In the genomic region with DNA sequence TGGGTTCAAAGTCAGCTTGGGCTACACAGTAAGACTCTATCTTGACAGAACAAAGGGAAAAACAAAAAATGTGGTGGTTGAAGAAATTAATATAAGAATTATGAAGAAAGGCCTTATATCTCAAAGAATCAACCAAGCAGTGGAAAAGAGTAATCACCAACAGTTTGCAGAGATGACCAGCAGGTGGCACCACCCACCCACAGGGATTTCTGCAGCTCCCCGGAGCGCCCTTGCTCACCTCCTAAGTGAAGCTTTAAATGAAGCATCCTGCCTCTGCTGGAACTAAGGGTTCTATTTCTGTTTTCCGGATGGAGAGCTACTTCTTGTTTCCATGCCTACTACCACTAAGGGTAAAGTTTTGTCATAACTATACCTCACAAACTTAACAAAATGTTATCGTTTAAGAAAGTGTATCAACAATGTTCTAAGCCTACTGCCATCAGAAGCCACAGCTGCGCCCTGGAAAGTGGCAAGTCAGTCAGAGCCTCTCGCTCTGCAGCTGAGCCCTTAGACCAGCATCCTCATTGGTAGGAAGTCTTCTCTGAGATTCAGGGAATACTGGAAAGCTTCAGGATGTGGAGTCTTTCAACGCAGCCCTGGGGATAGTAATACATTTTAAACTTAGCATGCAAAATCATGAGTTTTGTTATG, we compare ENCODE assay signal across 9 mouse cellular contexts. TPM values are rescaled to one million over a fixed set of nuclear protein-coding genes. Genes with fewer than 3 reads are reported as not detected.
DNase-seq lines count a peak whose midpoint lies in the region; ATAC-seq and TF ChIP-seq lines count a peak whose summit lies in the region.
"Had no signal": no experiment of that assay in that cellular context is flagged by ENCODE, and none has a peak within 500 bp of the region (broad histone marks: within the 10 kb centered on the region; RNA-seq: fewer than 3 reads in every experiment).

No protein-coding gene starts in this region.

- H3K9me3 ChIP-seq in lung, embryonic 14.5 days (ENCODE audit: low read depth, low read length): no peaks in the 10 kb centered on the region

- no peaks in the 10 kb centered on the region for H3K36me3 ChIP-seq in lung, embryonic 14.5 days (ENCODE audit: insufficient read depth)

- 24% methylated on average over 7 of the region's 7 CpGs for WGBS in lung, embryonic 14.5 days

- intact Hi-C loops in heart, postnatal 36 days (cut with DNase I): loop anchor here (1.0 to 2.0 kb wide), 3 partner anchors 67 to 727 kb away; no protein-coding TSS in a partner anchor

- H3K4me1 ChIP-seq in lung, embryonic 14.5 days (ENCODE audit: insufficient read depth): no peaks in the 10 kb centered on the region

- no peak overlapping the region for H3K27ac ChIP-seq in lung, embryonic 14.5 days (ENCODE audit: low read depth)

- DNase-seq in CD4-positive helper T cell, adult 2 months (ENCODE audit: low read depth, low spot score): peak; percentile 56
- peak; percentile 74 for DNase-seq in adrenal gland, adult 2 months
- peak; percentile 62 to 80 for DNase-seq in heart, postnatal 36 days
- DNase-seq in kidney, postnatal 4 days: peak; percentile 90
- DNase-seq in lung, embryonic 14.5 days: peak; percentile 90
- peak; percentile 68 for DNase-seq in ovary, postnatal 36 days (ENCODE audit: low spot score)
- DNase-seq in thymus, postnatal 10 days (ENCODE audit: low spot score in 2 of 2): peak; percentile 27 to 66

- H3K9ac ChIP-seq in lung, embryonic 14.5 days: no peak overlapping the region

- ATAC-seq in erythroblast, adult 5-6 weeks (replicated peaks; ENCODE audit: low FRiP score, poor library complexity, severe bottlenecking): peak; percentile 73
- ATAC-seq in lung, embryonic 14.5 days (ENCODE audit: insufficient read depth): peak; percentile 73; the same call in 1 of the 2 replicates

- peak; percentile 93 for TF ChIP-seq CTCF in lung, embryonic 14.5 days (IDR thresholded peaks at IDR 0.05; ENCODE audit: low read depth)

- H3K4me2 ChIP-seq in lung, embryonic 14.5 days: no peak overlapping the region

- H3K27me3 ChIP-seq in lung, embryonic 14.5 days (ENCODE audit: insufficient read depth, low read length): no peaks in the 10 kb centered on the region

- no peak overlapping the region for H3K4me3 ChIP-seq in lung, embryonic 14.5 days (ENCODE audit: low read depth, low read length)
- H3K4me3 ChIP-seq: erythroblast, embryonic 14.5 days had no signal

RNA-seq across cellular contexts. Expression of a gene that starts 10.3 kb away (rescaled TPM):
- 10 to 100 TPM; 31.2 to 42.8 TPM for total RNA-seq in adrenal gland, adult 2 months (2021)
- polyA plus RNA-seq in adrenal gland, adult 2 months (2012; rRNA removed): 5.2 and 5.8 TPM in 2 replicates
- 2.7 and 4.4 TPM in 2 replicates for total RNA-seq in erythroblast, adult 5-6 weeks (2015; ENCODE audit: low replicate concordance)
- 2.9 and 4.3 TPM in 2 replicates for total RNA-seq in erythroblast, adult 5-6 weeks (2017; ENCODE audit: low replicate concordance)
- total RNA-seq in heart, postnatal 36 days (2021): 10 to 100 TPM; 32.1 to 39.4 TPM
- polyA plus RNA-seq in lung, embryonic 14.5 days (2014; fragmentation: Nextera tagmentation; extraction: Ambion mirVana): 40.8 and 48.1 TPM in 2 replicates

RNA-seq across cellular contexts. Expression of a gene that starts 52.6 kb away (rescaled TPM):
- total RNA-seq in adrenal gland, adult 2 months (2021): 1 to 10 TPM; 6.7 to 8.0 TPM
- polyA plus RNA-seq in adrenal gland, adult 2 months (2012; rRNA removed): 1.8 and 1.9 TPM in 2 replicates
- total RNA-seq in erythroblast, adult 5-6 weeks (2015; ENCODE audit: low replicate concordance): 0.96 and 4.4 TPM in 2 replicates
- total RNA-seq in erythroblast, adult 5-6 weeks (2017; ENCODE audit: low replicate concordance): 9.3 and 14.1 TPM in 2 replicates
- 1 to 10 TPM; 3.3 to 3.6 TPM for total RNA-seq in heart, postnatal 36 days (2021)
- 13.3 and 13.7 TPM in 2 replicates for polyA plus RNA-seq in lung, embryonic 14.5 days (2014; fragmentation: Nextera tagmentation; extraction: Ambion mirVana)

Comparison
In these comparisons a context has a peak if more than half of its experiments do, and no peak if none do; other contexts are left out.
1. RNA of a gene that starts 10.3 kb away (total RNA-seq): 31.2 to 42.8 TPM in adrenal gland, adult 2 months and 32.1 to 39.4 TPM in heart, postnatal 36 days; 2.7 to 4.4 TPM in erythroblast, adult 5-6 weeks; every median in the first group is over 4 times any median in the second.
2. Peak in every context shown above with its lines, with median percentiles within 50 percentile points of each other: DNase-seq.